Mouse (Mus musculus) olfactory bulb, adult 2 months (tissue): ENCODE data around the gene Ip6k1.

Source experiments
- CTCF ChIP-seq: fragments of 200-500 bp; IDR thresholded peaks from 2 replicates; pipeline ENCODE4 v1.5.1; 2012; ENCODE audit warnings: low read depth, mild to moderate bottlenecking, low read length, moderate library complexity; ENCODE audit not compliant: insufficient read depth
- POLR2A ChIP-seq: fragments of 200-500 bp; IDR thresholded peaks from 2 replicates; pipeline ENCODE4 v1.6.1; 2012; ENCODE audit warnings: mild to moderate bottlenecking, low read depth, low read length, moderate library complexity; ENCODE audit not compliant: insufficient read depth

DNA sequence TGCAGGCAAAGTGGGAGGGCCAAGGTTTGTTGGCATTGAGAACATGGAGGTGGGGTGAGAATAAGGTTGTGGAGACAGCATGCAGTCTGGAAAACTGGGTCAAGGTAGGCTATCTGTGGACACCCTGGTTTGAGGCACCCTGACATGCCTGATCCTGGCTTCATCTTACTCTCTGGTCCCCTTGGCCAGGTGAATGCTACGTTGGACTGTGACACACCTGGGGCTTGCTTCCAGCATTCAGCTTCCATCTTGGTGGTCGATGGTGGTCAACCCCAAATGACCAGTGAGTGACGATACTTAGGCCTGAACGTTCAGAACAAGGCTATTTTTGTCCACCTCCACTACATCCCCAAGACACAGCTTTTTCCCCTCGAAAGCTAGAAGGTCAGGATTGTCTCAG is 6.3 kb upstream of the Ip6k1 start, which contains the start of gene Gm20662:
- TF ChIP-seq CTCF (no peak), POLR2A (no peak)
